Mouse (Mus musculus) forebrain, embryonic 11.5 days (tissue): Measurements from ENCODE around the gene 1700025G04Rik. TPM values are rescaled to one million over a fixed set of nuclear protein-coding genes. Genes with fewer than 3 reads are reported as not detected.

Source experiments
- ATAC-seq: fragments of 200-750 bp; cut with Nextera tagmentation; replicated peaks from 2 replicates; pipeline ENCODE4 v1.8.0; 2017; ENCODE audit warnings: moderate TSS enrichment; ENCODE audit not compliant: low FRiP score
- DNase-seq: peaks from one replicate; pipeline ENCODE4 v3.0.0-alpha.2; 2017; ENCODE audit warnings: low spot score
- H3K27ac ChIP-seq: fragments of 300-500 bp; sonication (generic); 2 replicates; pipeline ENCODE4 v1.5.1; 2014; ENCODE audit warnings: low read depth, low read length
- H3K27me3 ChIP-seq: fragments of 300-500 bp; sonication (generic); 2 replicates; pipeline ENCODE4 v1.6.1; 2014; ENCODE audit warnings: mild to moderate bottlenecking, low read length, mixed read lengths; ENCODE audit not compliant: control insufficient read depth, insufficient read depth
- H3K36me3 ChIP-seq: fragments of 300-500 bp; sonication (generic); 2 replicates; pipeline ENCODE4 v1.6.1; 2014; ENCODE audit warnings: mild to moderate bottlenecking, low read length, moderate library complexity, mixed read lengths; ENCODE audit not compliant: control insufficient read depth, insufficient read depth
- H3K4me1 ChIP-seq: fragments of 300-500 bp; sonication (generic); replicated peaks from 2 replicates; pipeline ENCODE4 v1.6.1; 2014; ENCODE audit warnings: low read length, mixed read lengths; ENCODE audit not compliant: control insufficient read depth, insufficient read depth
- H3K4me2 ChIP-seq: fragments of 300-500 bp; sonication (generic); 2 replicates; pipeline ENCODE4 v1.6.1; 2014; ENCODE audit warnings: low read depth, mild to moderate bottlenecking, low read length, moderate library complexity, mixed read lengths; ENCODE audit not compliant: severe bottlenecking
- H3K4me3 ChIP-seq: fragments of 300-500 bp; sonication (generic); 2 replicates; pipeline ENCODE4 v1.5.1; 2014; ENCODE audit warnings: low read depth, low read length
- H3K9ac ChIP-seq: fragments of 300-500 bp; sonication (generic); 2 replicates; pipeline ENCODE4 v1.6.1; 2014; ENCODE audit warnings: low read length
- H3K9me3 ChIP-seq: fragments of 300-500 bp; sonication (generic); 2 replicates; pipeline ENCODE4 v1.6.1; 2016; ENCODE audit warnings: low read length, mixed read lengths; ENCODE audit not compliant: control insufficient read depth
- WGBS: fragments of 180-500 bp; shearing (Covaris S2); extraction: QIAGEN DNeasy Blood & Tissue Kit; methylation state at CpG from one replicate; pipeline ENCODE4 v1.1.7; 2014; 5-methylcytosine and 5-hydroxymethylcytosine counted together
- polyA plus RNA-seq: library from polyadenylated mRNA; unstranded; fragments of >200 nt; fragmentation: Nextera tagmentation; extraction: Ambion mirVana; gene quantifications from 2 replicates; pipeline ENCODE4 v1.2.1, GENCODE M21; 2014

The 1700025G04Rik gene
- 25.6 and 28.7 TPM in 2 replicates for polyA plus RNA-seq

DNA sequence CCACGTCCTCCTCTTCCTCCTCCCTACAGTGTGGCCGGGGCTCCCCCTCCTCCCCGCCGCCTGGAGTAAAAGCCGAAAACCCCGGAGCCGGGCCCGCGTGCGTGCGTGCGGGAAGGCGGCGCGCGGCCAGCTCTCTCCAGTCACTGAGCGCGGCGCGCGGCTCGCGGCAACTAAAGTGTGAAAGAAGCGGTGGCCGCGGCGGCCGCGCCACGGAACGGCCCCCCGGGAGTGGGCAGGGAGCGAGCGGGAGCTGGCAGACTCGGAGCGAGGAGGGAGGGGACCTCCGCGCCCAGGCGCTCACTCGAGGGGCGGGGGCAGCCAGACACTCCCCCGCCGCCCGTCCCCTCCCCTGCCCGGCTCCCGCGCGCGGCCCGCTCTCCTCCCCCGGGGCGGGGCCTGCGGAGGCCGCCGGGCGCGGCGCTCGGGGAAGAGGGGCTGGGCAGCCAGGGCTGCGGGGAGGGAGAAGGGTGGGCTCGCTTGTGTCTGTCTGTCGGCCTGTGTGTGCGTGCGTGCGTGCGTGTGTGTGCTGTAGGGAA lies at the start of gene 1700025G04Rik:
Gene 1700025G04Rik, minus strand, starts transcription at position 108 of the 536 bp plus-strand sequence.
- Histone ChIP-seq H3K27me3 (no peaks in the 10 kb centered on the region), H3K4me3 (peak within 1 kb of the TSS; percentile 86), H3K9ac (peak within 1 kb of the TSS; percentile 91), H3K36me3 (no peaks in the 10 kb centered on the region), H3K4me2 (peak within 1 kb of the TSS; percentile 84), H3K27ac (peak within 1 kb of the TSS; percentile 85), H3K4me1 (peaks cover 12% of the 10 kb centered on the region), H3K9me3 (no peaks in the 10 kb centered on the region)
- DNase-seq, result peak; percentile 92
- peak; percentile 91 for ATAC-seq
- WGBS, result under 1% methylated on average over 47 of the region's 66 CpGs

DNA sequence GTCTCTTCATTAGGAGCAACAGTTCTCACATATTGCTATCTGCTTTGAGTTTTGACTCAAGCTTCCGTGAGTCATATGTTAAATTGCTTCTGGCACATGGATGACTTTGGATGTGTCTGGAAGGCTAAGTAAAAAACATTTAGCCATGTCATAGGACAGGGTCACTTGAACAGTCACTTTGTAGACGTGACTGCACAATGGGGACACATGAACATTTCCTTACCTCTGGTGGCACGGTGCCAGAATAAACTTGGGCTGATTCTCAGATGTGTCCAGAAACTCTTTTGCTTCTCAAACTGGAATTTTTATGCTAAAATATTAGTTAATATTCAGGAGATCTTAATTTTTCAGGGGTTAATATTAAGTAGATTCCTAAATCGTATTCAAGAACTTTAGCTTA lies 49.6 kb upstream of the 1700025G04Rik start:
- DNase-seq, result no peak
- WGBS, result 84% methylated on average over 4 of the region's 4 CpGs
- Histone ChIP-seq H3K36me3 (no peaks in the 10 kb centered on the region), H3K9ac (no peak overlapping the region), H3K27ac (no peak overlapping the region), H3K4me1 (no peaks in the 10 kb centered on the region), H3K4me2 (no peak overlapping the region), H3K9me3 (no peaks in the 10 kb centered on the region), H3K27me3 (no peaks in the 10 kb centered on the region), H3K4me3 (no peak overlapping the region)
- ATAC-seq, result no peak

DNA sequence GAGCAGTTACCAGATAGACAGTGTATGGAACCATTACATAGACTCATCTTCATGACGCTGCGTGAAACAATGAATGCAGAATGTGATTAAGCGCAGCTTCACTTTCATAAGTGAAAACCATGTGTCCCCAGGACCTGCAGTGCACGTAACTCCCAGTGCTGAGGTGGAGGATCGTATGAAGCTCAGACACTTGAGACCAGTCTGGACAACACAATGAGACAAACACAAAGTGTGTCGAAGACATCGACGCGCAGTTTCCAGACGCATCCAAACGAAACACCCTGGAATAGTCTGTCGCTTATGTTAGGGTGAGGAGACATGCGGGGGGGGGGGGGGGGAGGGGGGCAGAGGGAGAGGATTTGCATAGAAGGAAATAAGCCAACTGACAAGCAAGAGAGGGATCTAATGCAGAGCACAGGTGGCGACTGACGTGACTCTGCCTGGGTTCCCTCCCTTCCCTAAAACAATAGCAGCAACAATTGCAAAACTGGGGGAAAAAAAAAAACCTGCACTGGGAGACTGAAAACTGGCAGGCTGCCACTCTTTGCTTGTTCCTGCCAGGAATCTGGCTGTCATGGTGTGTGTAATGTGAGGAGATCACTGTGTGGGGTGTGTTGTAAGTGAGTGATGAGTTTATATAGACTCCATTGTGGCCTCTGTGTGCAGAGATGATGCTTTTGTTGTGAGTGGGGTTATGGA lies 40.3 kb upstream of the 1700025G04Rik start:
- H3K27ac ChIP-seq, result no peak overlapping the region
- no peak overlapping the region for H3K4me2 ChIP-seq
- DNase-seq (no peak), ATAC-seq (no peak)
- WGBS, result 76% methylated on average over 15 of the region's 15 CpGs
- no peak overlapping the region for H3K4me3 ChIP-seq
- no peaks in the 10 kb centered on the region for H3K4me1 ChIP-seq
- no peaks in the 10 kb centered on the region for H3K27me3 ChIP-seq
- H3K9ac ChIP-seq, result no peak overlapping the region
- no peaks in the 10 kb centered on the region for H3K9me3 ChIP-seq
- no peaks in the 10 kb centered on the region for H3K36me3 ChIP-seq

DNA sequence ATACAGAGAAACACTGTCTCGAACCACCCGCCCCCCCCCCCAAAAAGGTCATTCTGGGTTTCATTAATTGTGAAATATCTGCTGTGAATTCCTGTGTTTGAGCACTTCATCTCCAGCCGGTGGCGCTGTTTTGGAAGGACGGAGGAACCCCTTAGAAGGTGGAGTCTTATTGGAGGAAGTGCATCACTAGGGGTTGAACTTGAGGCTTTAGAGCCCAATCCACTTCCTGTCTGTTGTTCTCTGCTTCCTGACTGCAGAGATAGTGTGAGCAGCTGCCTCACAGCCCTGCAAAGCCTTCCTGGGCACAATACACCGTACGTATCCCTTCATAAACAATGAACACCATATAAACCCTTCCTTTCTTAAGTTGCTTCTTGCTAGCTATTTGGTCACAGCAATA lies 35.5 kb upstream of the 1700025G04Rik start:
- 92% methylated on average over 7 of the region's 7 CpGs for WGBS
- no peak for ATAC-seq
- no peaks in the 10 kb centered on the region for H3K4me1 ChIP-seq

DNA sequence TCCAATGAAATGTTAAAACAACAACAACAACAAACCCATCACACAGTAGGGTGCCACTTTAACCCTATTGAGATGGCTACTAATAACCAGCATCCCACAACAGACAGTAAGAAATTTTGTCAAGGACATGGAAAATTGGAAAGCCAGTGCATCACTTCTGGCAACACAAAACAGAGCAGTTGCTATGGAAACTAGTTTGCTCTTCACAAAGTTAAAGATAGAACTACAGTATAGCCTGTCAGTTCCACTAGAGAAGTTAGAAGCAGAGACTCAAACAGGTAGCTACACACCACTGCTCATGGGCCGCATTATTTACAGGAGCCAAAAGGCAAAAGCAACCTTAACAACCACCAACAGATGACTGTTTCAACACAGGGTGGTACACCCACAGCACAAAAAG lies 20.2 kb upstream of the 1700025G04Rik start:
- 94% methylated on average over 1 of the region's 1 CpGs for WGBS
- Histone ChIP-seq H3K4me3 (no peak overlapping the region), H3K27ac (no peak overlapping the region), H3K4me2 (no peak overlapping the region), H3K27me3 (no peaks in the 10 kb centered on the region), H3K4me1 (no peaks in the 10 kb centered on the region), H3K36me3 (no peaks in the 10 kb centered on the region), H3K9me3 (no peaks in the 10 kb centered on the region), H3K9ac (no peak overlapping the region)
- ATAC-seq (no peak), DNase-seq (no peak)

More for the DNA sequence above, 35.5 kb upstream of the 1700025G04Rik start:
- Histone ChIP-seq H3K4me3 (no peak overlapping the region), H3K9me3 (no peaks in the 10 kb centered on the region), H3K36me3 (no peaks in the 10 kb centered on the region), H3K4me2 (no peak overlapping the region), H3K27ac (no peak overlapping the region), H3K9ac (no peak overlapping the region), H3K27me3 (no peaks in the 10 kb centered on the region)
- no peak for DNase-seq

DNA sequence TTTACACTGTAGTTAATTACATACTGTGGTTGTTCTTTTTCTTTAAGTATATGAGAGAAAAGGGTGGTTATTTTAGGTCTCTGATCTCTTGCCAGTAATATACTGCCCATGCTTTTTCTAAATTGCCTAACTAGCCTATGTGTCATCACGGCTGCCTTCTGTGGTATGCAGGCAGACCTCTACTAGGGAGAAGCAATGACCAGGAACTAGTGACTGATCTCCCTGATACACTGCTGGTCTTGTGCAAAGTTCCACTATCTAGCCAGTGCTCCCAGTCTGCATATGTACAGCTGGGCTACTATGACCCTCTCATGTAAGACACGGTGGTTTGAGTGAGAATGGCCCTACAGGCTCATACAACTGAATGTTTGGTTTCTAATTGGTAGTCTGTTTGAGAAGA lies 16.2 kb upstream of the 1700025G04Rik start:
- H3K9me3 ChIP-seq, result no peaks in the 10 kb centered on the region
- WGBS, result 82% methylated on average over 2 of the region's 2 CpGs

DNA sequence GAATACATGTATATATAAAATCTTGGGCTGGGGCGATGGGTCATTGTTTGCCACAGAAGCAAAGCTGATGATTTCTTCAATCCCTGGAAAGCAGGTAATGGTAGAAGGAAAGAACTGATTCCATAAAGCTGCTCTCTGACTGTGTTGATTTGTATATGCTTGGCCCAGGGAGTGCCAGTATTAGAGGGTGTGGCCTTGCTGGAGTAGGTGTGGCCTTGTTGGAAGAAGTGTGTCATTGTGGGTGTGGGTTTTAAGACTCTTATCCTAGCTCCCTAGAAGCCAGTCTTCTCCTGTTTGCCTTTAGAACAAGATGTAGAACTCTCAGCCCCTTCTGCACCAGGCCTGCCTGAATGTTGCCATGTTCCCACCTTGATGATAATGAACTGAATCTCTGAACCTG lies 15.3 kb upstream of the 1700025G04Rik start:
- Histone ChIP-seq H3K9ac (no peak overlapping the region), H3K27ac (no peak overlapping the region), H3K4me2 (no peak overlapping the region), H3K27me3 (no peaks in the 10 kb centered on the region), H3K4me1 (no peaks in the 10 kb centered on the region), H3K4me3 (no peak overlapping the region), H3K9me3 (no peaks in the 10 kb centered on the region), H3K36me3 (no peaks in the 10 kb centered on the region)
- DNase-seq, result no peak
- WGBS, result 98% methylated on average over 1 of the region's 1 CpGs
- ATAC-seq, result no peak

More for the DNA sequence above, 16.2 kb upstream of the 1700025G04Rik start:
- ATAC-seq, result no peak
- Histone ChIP-seq H3K4me1 (no peaks in the 10 kb centered on the region), H3K9ac (no peak overlapping the region), H3K36me3 (no peaks in the 10 kb centered on the region), H3K27ac (no peak overlapping the region), H3K4me3 (no peak overlapping the region), H3K4me2 (no peak overlapping the region), H3K27me3 (no peaks in the 10 kb centered on the region)
- DNase-seq, result no peak

DNA sequence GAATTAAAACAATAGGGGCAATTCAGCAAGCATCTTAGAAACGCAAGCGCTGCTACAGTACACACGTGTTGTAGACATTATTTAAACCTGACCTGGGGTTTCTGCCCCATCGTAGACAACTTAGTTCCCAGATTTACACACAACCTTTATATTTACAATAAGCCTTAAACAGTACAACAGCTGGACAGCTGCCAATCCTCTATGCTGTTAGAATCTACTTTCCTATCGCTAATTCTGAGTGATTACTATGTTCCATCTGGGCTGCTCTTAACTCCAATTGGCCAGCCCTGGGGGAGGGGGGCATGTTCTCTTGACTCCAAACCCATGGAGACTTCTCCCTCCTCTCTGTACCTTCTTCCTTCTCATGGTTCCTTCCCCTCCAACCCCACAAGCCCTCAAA lies 11.8 kb upstream of the 1700025G04Rik start:
- WGBS, result 63% methylated on average over 5 of the region's 5 CpGs
- Histone ChIP-seq H3K4me2 (no peak overlapping the region), H3K9ac (no peak overlapping the region), H3K36me3 (no peaks in the 10 kb centered on the region), H3K27me3 (no peaks in the 10 kb centered on the region), H3K4me3 (no peak overlapping the region), H3K27ac (no peak overlapping the region), H3K9me3 (no peaks in the 10 kb centered on the region), H3K4me1 (no peaks in the 10 kb centered on the region)
- DNase-seq, result no peak
- no peak for ATAC-seq

DNA sequence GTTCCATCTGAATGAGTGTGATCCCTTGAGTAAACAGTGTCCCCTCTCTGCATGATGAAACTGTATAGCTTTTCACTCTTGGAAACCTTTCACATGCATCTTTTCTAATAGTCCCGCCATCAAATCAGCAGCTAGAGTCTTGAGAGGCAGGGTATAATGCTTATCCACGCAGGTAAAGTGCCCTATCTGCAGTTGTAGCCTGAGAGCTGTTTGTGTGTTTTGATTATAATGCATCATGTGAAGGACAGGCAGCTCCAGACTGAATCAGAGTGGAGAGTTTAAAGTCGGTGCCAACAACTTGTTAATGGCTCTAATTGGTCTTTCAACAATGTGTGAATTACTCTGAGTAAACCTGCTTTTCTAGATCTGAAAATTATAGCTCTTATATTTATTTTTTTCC lies 6.1 kb upstream of the 1700025G04Rik start:
- Histone ChIP-seq H3K27ac (no peak overlapping the region), H3K27me3 (no peaks in the 10 kb centered on the region), H3K36me3 (no peaks in the 10 kb centered on the region), H3K4me2 (no peak overlapping the region), H3K4me3 (no peak overlapping the region), H3K4me1 (no peaks in the 10 kb centered on the region), H3K9ac (no peak overlapping the region), H3K9me3 (no peaks in the 10 kb centered on the region)
- 72% methylated on average over 3 of the region's 3 CpGs for WGBS
- no peak for ATAC-seq
- DNase-seq, result no peak
